Mouse (Mus musculus): Measurements from ENCODE around the gene Ush1g.

The Ush1g gene

GRCm38 (mm10) chr11:115286201-115286993 lies 35.4 kb downstream of the Ush1g start:
- DNase-seq = no peak

GRCm38 (mm10) chr11:115285282-115285681 lies 36.6 kb downstream of the Ush1g start:
- DNase-seq = no peak

- no peak for DNase-seq
Observed at GRCm38 (mm10) chr11:115283891-115284620, 37.8 kb downstream of the Ush1g start.

GRCm38 (mm10) chr11:115283486-115283765 lies 38.4 kb downstream of the Ush1g start:
- DNase-seq = no peak

- DNase-seq = no peak
Observed at GRCm38 (mm10) chr11:115282723-115283485, 38.9 kb downstream of the Ush1g start.

- no peak for DNase-seq
Observed at GRCm38 (mm10) chr11:115282295-115282694, 39.5 kb downstream of the Ush1g start.

- no peak for DNase-seq
Observed at GRCm38 (mm10) chr11:115279726-115280125, 42.1 kb downstream of the Ush1g start.

- no peak for DNase-seq
Observed at GRCm38 (mm10) chr11:115278176-115278575, 43.7 kb downstream of the Ush1g start.

- no peak for DNase-seq
Observed at GRCm38 (mm10) chr11:115277604-115277975, 44.3 kb downstream of the Ush1g start.

GRCm38 (mm10) chr11:115276780-115277603 lies 44.8 kb downstream of the Ush1g start, which contains the start of gene Fdxr:
Gene Fdxr, minus strand, starts transcription at chr11:115277050.
- peak; percentile 97 to 99 for DNase-seq

GRCm38 (mm10) chr11:115275954-115276353 lies 45.9 kb downstream of the Ush1g start:
- no peak for DNase-seq

GRCm38 (mm10) chr11:115275509-115275908 lies 46.3 kb downstream of the Ush1g start:
- no peak for DNase-seq

GRCm38 (mm10) chr11:115274771-115275170 lies 47.1 kb downstream of the Ush1g start:
- DNase-seq = no peak

- DNase-seq = no peak
Observed at GRCm38 (mm10) chr11:115274178-115274577, 47.7 kb downstream of the Ush1g start.

GRCm38 (mm10) chr11:115273735-115274134 lies 48.1 kb downstream of the Ush1g start:
- DNase-seq = no peak

GRCm38 (mm10) chr11:115272894-115273498 lies 48.8 kb downstream of the Ush1g start:
- no peak for DNase-seq

GRCm38 (mm10) chr11:115271481-115271880 lies 50.4 kb downstream of the Ush1g start:
- no peak for DNase-seq

- DNase-seq = no peak
Observed at GRCm38 (mm10) chr11:115271052-115271451, 50.8 kb downstream of the Ush1g start.

- DNase-seq = peak; percentile 31 to 35
Observed at GRCm38 (mm10) chr11:115270148-115270861, 51.5 kb downstream of the Ush1g start.

- DNase-seq = no peak
Observed at GRCm38 (mm10) chr11:115269330-115270066, 52.3 kb downstream of the Ush1g start.

GRCm38 (mm10) chr11:115267958-115268357 lies 53.9 kb downstream of the Ush1g start:
- DNase-seq = no peak
